Mouse (Mus musculus) 3T3-L1 (cell line): ENCODE data around the gene Tas2r106.

Experiments
- DNase-seq: peaks from one replicate; pipeline ENCODE4 v3.0.0-alpha.2; 2015; ENCODE audit warnings: low read depth, low spot score

Tas2r106 gene

DNA sequence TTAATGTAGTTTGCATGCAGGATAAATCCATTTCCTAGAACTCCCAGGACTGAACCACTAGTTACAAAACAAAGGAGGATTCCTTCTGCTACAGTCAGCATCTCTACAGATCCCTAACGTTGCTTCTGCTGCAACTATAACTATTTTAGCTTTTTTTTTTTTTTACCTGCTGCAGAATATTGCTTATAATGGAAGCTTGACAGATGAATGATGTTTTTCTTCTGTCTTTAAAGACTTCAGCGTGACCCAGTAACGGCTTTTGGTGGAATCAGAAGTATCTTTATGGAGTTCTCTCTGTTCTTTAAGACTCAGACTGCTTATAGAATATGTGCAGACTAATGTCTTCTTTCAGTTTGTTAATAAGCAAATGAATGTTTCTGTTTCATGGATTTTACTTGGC lies at the start of gene Tas2r106:
Gene Tas2r106 (minus strand): TSS at position 101 of the 400 bp plus-strand sequence.
- no peak for DNase-seq

DNA sequence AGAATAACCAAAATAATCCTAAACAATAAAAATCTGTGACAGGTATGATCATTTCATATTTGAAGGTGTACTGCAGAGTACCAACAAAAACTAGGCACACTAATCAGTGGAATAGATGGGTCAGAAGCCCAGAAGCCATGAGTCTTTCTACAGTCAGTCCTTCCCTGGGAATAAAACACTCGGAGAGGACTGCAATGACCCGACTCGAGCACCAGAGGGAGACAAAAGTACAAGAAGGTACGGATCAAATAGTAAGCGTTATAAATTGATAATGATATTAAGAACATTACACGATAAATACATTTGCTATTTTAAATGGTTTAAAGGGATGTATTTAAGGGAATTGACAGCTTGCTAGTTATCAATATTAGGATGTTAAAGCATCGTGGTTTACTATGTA lies 34.1 kb upstream of the Tas2r106 start:
- peak; percentile 57 for DNase-seq

DNA sequence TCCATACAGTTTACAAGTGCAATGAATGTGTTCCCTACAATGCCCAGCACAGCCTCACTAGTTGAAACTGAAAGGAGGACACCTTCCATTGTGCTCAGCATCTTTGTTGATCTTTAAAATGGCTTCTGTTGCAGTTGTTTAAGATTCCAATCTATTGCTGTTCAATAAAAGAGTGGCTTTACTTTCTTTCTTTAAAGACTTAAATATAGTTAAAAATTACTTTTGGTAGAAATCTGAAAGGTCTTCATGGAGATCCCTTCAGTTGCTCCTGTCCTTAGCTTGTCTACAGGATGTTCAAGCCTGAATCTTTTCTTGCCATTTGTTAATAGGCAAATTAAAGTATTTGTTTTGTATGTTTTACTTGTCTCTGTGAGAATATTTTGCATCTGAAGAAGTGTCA lies 11.3 kb upstream of the Tas2r106 start, which contains the start of gene Tas2r114:
Gene Tas2r114 (minus strand): TSS at position 101 of the 400 bp plus-strand sequence.
- no peak for DNase-seq

DNA sequence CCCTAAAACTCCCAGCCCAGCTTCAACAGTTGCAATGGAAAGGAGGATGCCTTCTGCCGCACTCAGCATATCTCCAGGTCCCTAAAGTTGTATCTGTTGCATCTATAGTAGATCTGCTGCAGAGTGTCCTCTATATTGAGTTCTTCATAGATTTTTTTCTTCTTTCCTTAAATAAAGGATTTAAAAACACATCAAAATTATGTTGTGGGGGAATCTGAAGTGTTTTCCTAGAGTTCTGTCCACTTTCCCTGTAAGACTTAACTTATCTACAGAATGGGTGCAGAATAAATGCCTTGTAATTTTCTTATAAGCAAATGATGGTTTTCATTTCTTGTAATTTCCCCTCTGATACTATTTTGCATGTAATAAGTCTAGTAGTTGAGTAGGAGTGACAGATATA lies 8.7 kb upstream of the Tas2r106 start, which contains the start of gene Tas2r105:
Gene Tas2r105 (minus strand): TSS at position 101 of the 400 bp plus-strand sequence.
- no peak for DNase-seq

DNA sequence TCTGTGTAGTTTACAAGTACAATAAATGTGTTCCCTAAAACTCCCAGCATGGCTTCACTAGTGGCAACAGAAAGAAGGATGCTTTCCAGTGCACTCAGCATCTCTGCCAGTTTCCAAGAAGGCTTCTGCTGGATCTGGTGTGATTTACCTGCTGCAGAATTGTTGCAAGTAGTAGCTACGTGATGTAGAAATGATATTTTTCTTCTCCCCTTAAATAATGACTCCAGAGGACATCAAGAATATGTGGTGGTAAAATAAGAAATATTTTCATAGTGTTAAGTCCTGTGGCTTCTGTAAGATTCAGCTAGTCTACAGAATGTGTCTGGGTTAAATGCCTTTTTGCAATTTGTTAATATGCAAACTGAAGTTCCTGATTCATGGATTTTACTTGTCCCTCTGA lies 7.0 kb upstream of the Tas2r106 start, which contains the start of gene Tas2r104:
Gene Tas2r104 (minus strand): TSS at position 101 of the 400 bp plus-strand sequence.
- DNase-seq: no peak

DNA sequence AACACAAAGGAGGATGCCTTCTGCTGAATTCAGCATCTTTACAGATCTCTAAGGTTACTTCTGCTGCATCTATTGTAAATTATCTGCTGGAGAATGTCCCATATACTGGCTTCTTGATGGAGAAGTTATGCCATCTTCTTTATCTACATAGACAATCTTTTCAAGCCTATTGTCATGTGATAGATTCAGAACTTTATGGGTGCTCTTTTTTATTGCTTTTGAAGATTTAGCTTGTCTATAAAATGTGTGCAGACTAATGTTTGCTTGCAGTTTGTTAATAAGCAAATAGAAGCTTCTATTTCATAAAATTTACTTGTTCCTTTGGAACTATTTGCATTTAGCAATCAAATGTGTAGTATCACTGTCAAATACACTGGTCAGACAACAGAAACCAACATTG lies 18.6 kb downstream of the Tas2r106 start, which contains the start of gene Tas2r107:
Gene Tas2r107 (minus strand): TSS at position 101 of the 400 bp plus-strand sequence.
- DNase-seq: no peak

DNA sequence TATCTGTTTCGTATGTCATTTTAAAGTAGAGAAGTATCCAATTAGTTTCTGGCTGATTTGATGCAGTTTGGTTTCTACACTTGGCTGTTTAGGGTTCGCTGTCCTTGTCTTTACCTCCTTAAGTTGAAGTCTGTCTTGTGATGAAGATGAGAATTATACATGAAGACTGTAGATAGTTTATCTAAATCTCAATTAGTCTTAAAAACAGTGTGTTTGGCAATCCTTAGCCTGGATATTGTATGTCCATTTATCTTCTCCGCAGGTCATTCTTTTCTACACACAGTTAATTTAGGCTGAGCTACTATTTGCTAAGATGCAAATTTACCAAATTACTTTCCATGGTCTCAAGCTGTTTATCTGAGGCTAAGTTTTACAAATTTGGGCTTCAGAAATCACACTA lies 47.9 kb downstream of the Tas2r106 start, which contains the start of gene Tas2r130:
Gene Tas2r130 (minus strand): TSS at position 101 of the 400 bp plus-strand sequence.
- no peak for DNase-seq
